Mouse (Mus musculus) myocyte (in vitro differentiated cells): ENCODE results near the gene Nrip2.

Experiments
- CEBPB ChIP-seq: IDR thresholded peaks from 2 replicates; pipeline ENCODE4 v1.6.1; 2011; ENCODE audit warnings: mild to moderate bottlenecking, moderate library complexity; ENCODE audit not compliant: poor library complexity, insufficient read depth, severe bottlenecking
- E2F4 ChIP-seq: IDR thresholded peaks from one replicate; pipeline ENCODE4 v1.6.1; 2011; ENCODE audit warnings: mild to moderate bottlenecking, control low read depth, moderate library complexity; ENCODE audit not compliant: insufficient read depth
- MAX ChIP-seq: IDR thresholded peaks from one replicate; pipeline ENCODE4 v1.6.1; 2011; ENCODE audit warnings: low read depth, mild to moderate bottlenecking, control low read depth
- MYOD1 ChIP-seq, 3 experiments: IDR thresholded peaks; one replicate each; pipeline ENCODE4 v1.6.1; 2011; ENCODE audit warnings: control low read depth in 2 of 3, low read depth in 2 of 3, mild to moderate bottlenecking in 2 of 3, moderate library complexity in 1 of 3; ENCODE audit not compliant: insufficient read length in 2 of 3, control insufficient read depth in 1 of 3
- MYOG ChIP-seq, 3 experiments: IDR thresholded peaks; one replicate each; pipeline ENCODE4 v1.6.1; 2011; ENCODE audit warnings: control low read depth in 2 of 3, low read depth in 2 of 3, mild to moderate bottlenecking in 2 of 3; ENCODE audit not compliant: insufficient read length in 2 of 3, control insufficient read depth in 1 of 3, insufficient read depth in 1 of 3
- POLR2A ChIP-seq: IDR thresholded peaks from one replicate; pipeline ENCODE4 v1.6.1; 2011; ENCODE audit warnings: low read depth, mild to moderate bottlenecking, control low read depth, moderate library complexity; ENCODE audit not compliant: insufficient read length
- POLR2AphosphoS2 ChIP-seq: IDR thresholded peaks from one replicate; pipeline ENCODE4 v1.6.1; 2011; ENCODE audit warnings: low read depth, control low read depth; ENCODE audit not compliant: insufficient read length
- REST ChIP-seq: IDR thresholded peaks from one replicate; pipeline ENCODE4 v1.6.1; 2011; ENCODE audit warnings: mild to moderate bottlenecking, control low read depth, moderate library complexity; ENCODE audit not compliant: insufficient read depth, insufficient read length
- SRF ChIP-seq: IDR thresholded peaks from one replicate; pipeline ENCODE4 v1.6.1; 2011; ENCODE audit warnings: low read depth; ENCODE audit not compliant: control insufficient read depth, insufficient read length
- TCF12 ChIP-seq: IDR thresholded peaks from one replicate; pipeline ENCODE4 v1.6.1; 2011; ENCODE audit warnings: mild to moderate bottlenecking, control low read depth; ENCODE audit not compliant: poor library complexity, insufficient read depth, severe bottlenecking
- TCF3 ChIP-seq: IDR thresholded peaks from one replicate; pipeline ENCODE4 v1.6.1; 2011; ENCODE audit warnings: low read depth, control low read depth; ENCODE audit not compliant: insufficient read length
- USF1 ChIP-seq: IDR thresholded peaks from one replicate; pipeline ENCODE4 v1.6.1; 2011; ENCODE audit warnings: low read depth, mild to moderate bottlenecking, control low read depth, moderate library complexity

- TF ChIP-seq POLR2A (no peak), MAX (no peak), USF1 (no peak), POLR2AphosphoS2 (no peak), CEBPB (no peak), TCF12 (no peak), MYOG (IDR thresholded peaks at IDR 0.05; ENCODE audit: control insufficient read depth in 1 of 3, insufficient read depth in 1 of 3, insufficient read length in 2 of 3, low read depth in 2 of 3) (no peak), E2F4 (no peak), MYOD1 (IDR thresholded peaks at IDR 0.05; ENCODE audit: control insufficient read depth in 1 of 3, insufficient read length in 2 of 3, low read depth in 2 of 3) (no peak), SRF (no peak), TCF3 (no peak), REST (no peak)
Measured at GRCm38 (mm10) chr6:128366466-128366865, 32.6 kb upstream of the Nrip2 start.
